Mouse (Mus musculus) embryonic fibroblast, embryonic 13.5 days (primary cell): ENCODE results near the gene Nudt13. TPM values are rescaled to one million over a fixed set of nuclear protein-coding genes. Genes with fewer than 3 reads are reported as not detected.
"Not testable (repeated sequence)": the region's sequence is repeated elsewhere in the genome, so short reads cannot be mapped to it uniquely, and the experiment has no call there.

Experiments used
- H3K27ac ChIP-seq: 2 replicates; pipeline ENCODE4 v1.5.1; 2012; ENCODE audit warnings: low read length, control low read depth, inconsistent platforms; ENCODE audit not compliant: insufficient read depth
- H3K4me1 ChIP-seq: 2 replicates; pipeline ENCODE4 v1.6.1; 2011; ENCODE audit warnings: low read length; ENCODE audit not compliant: control insufficient read depth, insufficient read depth
- H3K4me3 ChIP-seq: 2 replicates; pipeline ENCODE4 v1.5.1; 2011; ENCODE audit warnings: mild to moderate bottlenecking, control low read depth, low read length; ENCODE audit not compliant: insufficient read depth
- CTCF ChIP-seq: IDR thresholded peaks from 2 replicates; pipeline ENCODE4 v1.5.1; 2011; ENCODE audit warnings: mild to moderate bottlenecking, control low read depth, low read length, moderate library complexity, borderline replicate concordance; ENCODE audit not compliant: insufficient read depth
- POLR2A ChIP-seq: IDR thresholded peaks from 2 replicates; pipeline ENCODE4 v1.6.1; 2011; ENCODE audit warnings: low read depth, mild to moderate bottlenecking, control low read depth, low read length, moderate library complexity
- polyA plus RNA-seq: library from polyadenylated mRNA; stranded (reverse); fragments of >200 nt; gene quantifications from 2 replicates; pipeline ENCODE4 v1.2.4, GENCODE M21; 2011; ENCODE audit warnings: low read depth; ENCODE audit not compliant: missing spikeins, insufficient read length

Gene Nudt13
- polyA plus RNA-seq, 1 experiment = 10.4 TPM

- TF ChIP-seq POLR2A = no peak
- Histone ChIP-seq H3K27ac (no peak within 1 kb of the TSS), H3K4me3 (no peak within 1 kb of the TSS), H3K4me1 (no peaks in the 10 kb centered on the region)
These were observed 25.3 kb upstream of the Nudt13 start, which contains the start of gene Kcnk16 for GRCm38 (mm10) chr14:20269082-20269809. Gene Kcnk16, minus strand, starts transcription at chr14:20269199.

- TF ChIP-seq CTCF (no peak), POLR2A (no peak)
- Histone ChIP-seq H3K4me1 (no peaks in the 10 kb centered on the region), H3K27ac (no peak overlapping the region), H3K4me3 (no peak overlapping the region)
These were observed 3.1 kb upstream of the Nudt13 start for GRCm38 (mm10) chr14:20291391-20291790.

GRCm38 (mm10) chr14:20294947-20295346 lies 450 bp downstream of the Nudt13 start:
- peak overlapping the region; percentile 91 for H3K4me3 ChIP-seq
- peaks cover 3% of the 10 kb centered on the region; the same call in 1 of the 2 replicates for H3K4me1 ChIP-seq
- H3K27ac ChIP-seq = no peak overlapping the region
- TF ChIP-seq CTCF (no peak), POLR2A (no peak)

DNA sequence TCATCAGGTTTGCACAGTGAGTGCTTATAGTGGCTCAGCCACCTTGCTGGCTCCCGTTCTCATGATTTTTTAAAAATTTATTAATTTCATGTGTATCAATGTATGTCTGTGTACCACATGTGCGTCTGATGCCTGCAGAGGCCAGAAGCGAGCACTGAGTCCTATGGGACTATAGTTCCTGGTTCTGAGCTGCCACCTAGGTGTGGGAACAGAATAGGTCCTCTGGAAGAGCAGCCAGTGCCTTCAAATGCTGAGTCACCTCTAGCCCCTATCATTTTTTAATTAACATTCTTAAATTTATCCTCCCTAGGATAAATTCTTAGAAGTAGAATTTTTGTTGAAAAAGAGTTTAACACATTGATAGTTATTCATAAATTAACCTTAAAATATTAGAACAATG lies 3.1 kb downstream of the Nudt13 start:
- TF ChIP-seq POLR2A (no peak), CTCF (no peak)
- H3K27ac ChIP-seq = peak overlapping the region; percentile 1; the same call in 1 of the 2 replicates
- H3K4me1 ChIP-seq = peaks cover 3% of the 10 kb centered on the region; the same call in 1 of the 2 replicates
- no peak overlapping the region for H3K4me3 ChIP-seq

DNA sequence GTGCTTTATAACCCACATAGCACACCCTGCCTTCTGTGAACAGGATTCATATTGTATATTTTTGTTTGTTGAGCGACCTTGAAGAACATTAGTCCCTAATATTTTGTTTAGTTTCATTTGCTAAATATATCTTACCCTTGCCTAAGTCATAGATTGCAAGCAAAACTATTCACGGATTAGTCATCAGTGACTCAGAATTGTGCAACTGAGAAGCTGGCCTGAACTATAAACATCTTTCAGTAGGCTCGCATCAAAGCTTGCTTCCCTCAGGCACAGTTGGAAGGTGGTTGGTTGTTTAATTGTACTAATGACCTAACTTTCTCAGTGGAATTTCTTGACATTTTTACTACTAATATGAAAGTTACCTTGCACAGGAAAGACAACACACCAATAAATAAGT lies 3.6 kb downstream of the Nudt13 start:
- Histone ChIP-seq H3K27ac (no peak overlapping the region; the same call in 1 of the 2 replicates), H3K4me3 (no peak overlapping the region), H3K4me1 (peaks cover 3% of the 10 kb centered on the region; the same call in 1 of the 2 replicates)
- no peak for TF ChIP-seq CTCF
- TF ChIP-seq POLR2A = no peak

DNA sequence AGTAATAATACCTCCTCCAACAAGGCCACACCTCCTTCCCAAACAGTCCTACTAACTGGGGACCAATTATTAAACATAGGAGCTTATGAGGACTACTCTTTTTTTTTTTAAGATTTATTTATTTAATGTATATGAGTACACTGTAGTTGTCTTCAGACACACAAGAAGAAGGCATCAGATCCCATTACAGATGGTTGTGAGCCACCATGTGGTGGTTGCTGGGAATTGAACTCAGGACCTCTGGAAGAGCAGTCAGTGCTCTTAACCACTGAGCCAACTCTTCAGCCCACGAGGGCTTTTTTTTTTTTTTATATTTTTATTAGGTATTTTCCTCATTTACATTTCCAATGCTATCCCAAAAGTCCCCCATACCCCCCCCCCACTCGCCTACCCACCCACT lies 10.6 kb downstream of the Nudt13 start:
- not testable (repeated sequence) for H3K27ac ChIP-seq, H3K4me1 ChIP-seq, H3K4me3 ChIP-seq

DNA sequence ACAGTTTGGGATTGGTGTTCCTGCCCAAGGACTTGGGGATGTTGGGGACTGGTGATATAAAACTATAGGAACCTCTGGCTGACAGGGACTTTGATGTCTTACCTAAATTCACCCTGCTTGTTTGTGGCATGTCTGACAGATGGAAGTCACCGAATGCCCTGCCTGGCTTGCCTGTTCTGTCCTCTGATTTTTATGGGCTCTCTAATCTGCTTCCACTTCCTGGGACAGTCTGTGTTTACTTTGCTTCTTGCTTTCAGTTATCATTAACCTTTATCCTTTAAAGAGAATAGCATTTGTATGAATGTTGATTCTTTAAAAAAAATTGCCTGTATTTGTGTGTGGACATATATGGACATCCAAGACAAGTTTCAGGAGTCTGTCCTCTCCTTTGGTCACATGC lies 20.6 kb downstream of the Nudt13 start:
- Histone ChIP-seq H3K4me1 (no peaks in the 10 kb centered on the region), H3K27ac (no peak overlapping the region), H3K4me3 (no peak overlapping the region)
- TF ChIP-seq CTCF (no peak), POLR2A (no peak)

- no peaks in the 10 kb centered on the region for H3K4me1 ChIP-seq
- H3K27ac ChIP-seq = no peak overlapping the region
- no peak for TF ChIP-seq CTCF
- TF ChIP-seq POLR2A = no peak
- H3K4me3 ChIP-seq = no peak overlapping the region
These were observed 24.9 kb downstream of the Nudt13 start for GRCm38 (mm10) chr14:20319420-20319819.

DNA sequence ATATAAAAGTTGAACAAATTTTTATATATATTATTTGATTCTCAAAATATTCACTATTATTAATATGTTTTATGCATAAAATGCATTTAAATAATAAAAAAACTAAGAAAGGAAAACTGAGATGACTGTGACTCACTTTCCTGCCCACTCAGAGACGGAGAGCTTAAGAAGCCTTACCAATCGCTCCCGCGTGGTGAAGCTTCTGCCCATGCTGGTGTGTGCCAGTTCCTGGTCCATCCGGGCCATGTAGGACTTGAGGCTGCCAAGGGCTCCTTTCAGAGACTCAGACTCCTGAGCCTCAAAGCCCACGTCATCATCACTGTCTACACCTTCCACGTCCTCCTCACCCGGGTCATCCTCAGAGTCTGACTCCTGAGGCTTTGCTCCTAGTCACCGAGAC lies 29.7 kb downstream of the Nudt13 start:
- H3K4me1 ChIP-seq = no peaks in the 10 kb centered on the region
- H3K4me3 ChIP-seq = no peak overlapping the region
- TF ChIP-seq POLR2A = no peak
- no peak for TF ChIP-seq CTCF
- H3K27ac ChIP-seq = no peak overlapping the region

DNA sequence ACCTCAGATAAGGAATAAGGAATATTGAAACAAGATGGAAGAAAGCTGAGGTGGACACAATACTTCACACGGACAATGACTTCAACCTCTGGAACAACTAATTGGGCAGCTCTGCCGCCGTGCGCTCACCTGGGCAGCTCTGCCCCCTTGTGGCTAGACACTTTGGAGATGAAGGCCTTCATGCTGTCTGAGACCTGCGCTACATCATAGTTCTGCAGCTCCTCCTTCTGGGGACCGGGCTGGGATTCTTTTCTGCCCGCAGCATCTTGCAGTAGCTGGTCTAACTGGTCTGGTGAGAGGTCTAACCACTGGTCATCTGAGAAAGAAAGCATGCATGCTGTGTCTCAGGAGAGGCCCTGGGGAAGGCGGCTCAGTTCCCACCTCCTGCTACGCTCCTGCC lies 34.0 kb downstream of the Nudt13 start:
- no peaks in the 10 kb centered on the region for H3K4me1 ChIP-seq
- H3K27ac ChIP-seq = no peak overlapping the region
- TF ChIP-seq CTCF (peak; percentile 40; the same call in 1 of the 2 replicates), POLR2A (no peak)
- no peak overlapping the region for H3K4me3 ChIP-seq
